Mouse (Mus musculus) 3134 (cell line): Measurements from ENCODE around the gene Ngrn.

Experiments used
- DNase-seq: peaks from one replicate; pipeline ENCODE4 v3.0.0-alpha.2; 2011; ENCODE audit warnings: low spot score; ENCODE audit not compliant: insufficient read length; ENCODE audit errors: extremely low read depth

Gene Ngrn

DNA sequence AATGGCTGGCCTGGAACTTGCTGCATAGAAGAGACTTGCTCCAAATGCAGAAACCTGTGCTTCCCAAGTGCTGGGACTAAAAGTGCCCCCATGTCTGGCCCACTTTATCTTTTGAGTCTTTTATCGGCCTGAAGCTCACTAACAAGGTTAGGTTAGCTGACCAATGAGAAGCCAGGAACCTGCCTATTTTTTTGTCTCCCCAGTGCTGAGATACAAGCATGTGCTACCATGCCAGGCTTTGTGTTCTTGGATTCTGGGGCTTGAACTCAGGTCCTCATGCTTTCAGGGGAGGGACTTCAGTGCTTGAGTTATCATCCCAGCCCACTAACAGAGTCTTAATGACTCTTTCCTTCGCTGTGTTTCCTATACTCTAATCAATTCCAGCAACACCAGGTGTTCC, 3.3 kb upstream of the Ngrn start:
- no peak for DNase-seq

DNA sequence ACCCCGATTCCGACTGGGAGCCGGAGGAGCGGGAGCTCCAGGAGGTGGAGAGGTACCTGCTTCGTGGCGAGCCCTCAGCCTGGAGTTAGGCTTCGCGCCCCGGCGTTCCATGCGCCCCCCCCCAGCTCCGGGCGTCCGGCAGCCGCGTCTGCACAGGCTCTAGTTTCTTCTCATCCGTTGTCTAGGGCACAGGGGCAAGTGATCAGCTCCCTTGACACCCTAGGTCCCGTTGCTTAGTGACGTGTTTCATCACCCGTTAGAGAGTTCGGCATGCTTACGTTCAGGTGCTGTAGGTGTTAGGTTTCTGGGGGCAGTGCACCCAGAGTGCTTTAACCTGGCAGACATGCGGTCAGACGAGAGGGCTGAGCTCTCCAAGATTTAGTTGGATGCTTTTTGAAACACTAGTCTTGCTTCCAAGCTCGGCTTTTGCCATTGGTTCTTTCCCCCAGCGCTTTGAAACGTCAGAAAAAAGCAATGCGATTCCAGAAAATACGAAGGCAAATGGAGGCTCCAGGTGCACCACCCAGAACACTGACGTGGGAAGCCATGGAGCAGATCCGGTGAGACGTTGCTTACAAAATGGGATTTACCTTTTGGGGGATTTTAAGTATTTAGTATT, 466 bp downstream of the Ngrn start:
- DNase-seq: no peak

DNA sequence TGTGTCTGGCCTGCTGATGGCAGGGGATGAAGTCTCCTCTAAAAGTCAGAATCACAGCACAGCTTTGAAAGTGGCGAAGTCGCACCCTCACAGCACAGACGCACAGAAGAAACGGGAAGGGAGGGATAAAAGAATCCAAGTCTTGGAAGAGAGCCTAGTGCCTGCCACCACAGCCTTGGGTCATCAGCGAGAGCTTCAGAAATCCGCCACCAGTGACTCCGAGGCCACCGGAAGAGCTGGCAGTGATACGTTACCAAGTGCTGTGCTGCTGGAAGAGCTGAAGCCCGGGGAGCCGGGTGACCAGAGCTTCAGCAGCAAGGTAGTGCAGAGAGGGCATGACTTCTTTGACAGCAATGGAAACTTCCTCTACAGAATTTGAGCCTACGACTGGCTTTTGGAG, 3.6 kb downstream of the Ngrn start:
- no peak for DNase-seq

DNA sequence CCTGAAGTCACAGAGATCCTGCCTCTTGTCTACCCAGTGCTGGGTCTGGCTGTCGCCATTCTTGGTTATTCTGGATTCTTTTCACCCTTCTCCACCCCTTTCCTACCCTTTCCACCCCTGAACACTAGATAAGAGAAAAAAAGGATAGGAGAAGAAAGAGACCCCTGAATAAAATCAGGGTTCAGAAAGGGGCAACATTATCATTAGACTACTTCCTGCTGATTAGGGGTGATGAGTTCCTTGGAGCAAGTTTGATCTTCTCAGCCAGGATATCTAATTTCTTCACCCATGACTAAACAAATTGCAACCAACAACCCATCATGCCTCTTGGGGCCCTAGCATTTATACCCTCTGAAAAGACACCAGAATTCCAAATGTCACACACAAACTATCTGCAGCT, 6.7 kb downstream of the Ngrn start:
- DNase-seq: no peak

DNA sequence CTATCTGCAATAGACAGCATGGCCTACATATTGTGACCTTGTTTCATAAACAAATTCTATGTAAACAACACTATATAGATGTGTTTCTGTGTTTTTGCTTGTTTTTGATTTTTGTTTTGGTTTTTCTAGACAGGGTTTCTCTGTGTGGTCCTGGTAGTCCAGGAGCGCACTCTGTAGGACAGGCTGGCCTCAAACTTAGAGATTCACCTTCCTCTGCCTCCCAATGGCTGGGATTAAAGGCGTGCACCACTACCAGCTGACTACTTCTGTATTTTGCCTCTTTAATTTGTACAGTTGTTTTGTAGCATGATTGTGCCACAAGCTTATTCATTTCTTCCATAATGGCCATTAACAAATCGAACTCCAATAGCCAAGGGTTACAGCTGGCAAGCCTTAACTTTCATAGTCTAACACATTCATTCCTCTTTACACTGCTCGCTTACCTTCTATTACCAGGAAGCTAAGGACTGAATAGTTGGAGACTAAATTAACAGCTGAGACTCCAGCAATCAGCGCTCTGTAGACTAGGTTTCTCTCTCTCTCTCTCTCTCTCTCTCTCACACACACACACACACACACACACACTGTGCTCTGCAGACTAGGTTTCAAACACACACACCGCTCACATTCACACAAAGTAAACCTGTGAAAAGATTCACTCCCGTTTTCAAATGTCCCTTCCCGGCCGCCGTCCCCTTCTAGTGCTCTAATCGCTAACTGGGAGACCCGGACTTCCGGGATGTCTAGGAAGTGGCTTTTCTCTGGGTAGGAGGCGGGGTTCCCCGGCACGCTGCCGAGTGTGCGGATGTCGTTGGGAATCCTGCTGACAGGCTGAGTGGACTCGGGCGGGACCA, 8.1 kb downstream of the Ngrn start, which contains the start of gene Vps33b:
TSS of gene Vps33b (plus strand) at position 753 of the 854 bp plus-strand sequence.
- DNase-seq: peak; percentile 87

DNA sequence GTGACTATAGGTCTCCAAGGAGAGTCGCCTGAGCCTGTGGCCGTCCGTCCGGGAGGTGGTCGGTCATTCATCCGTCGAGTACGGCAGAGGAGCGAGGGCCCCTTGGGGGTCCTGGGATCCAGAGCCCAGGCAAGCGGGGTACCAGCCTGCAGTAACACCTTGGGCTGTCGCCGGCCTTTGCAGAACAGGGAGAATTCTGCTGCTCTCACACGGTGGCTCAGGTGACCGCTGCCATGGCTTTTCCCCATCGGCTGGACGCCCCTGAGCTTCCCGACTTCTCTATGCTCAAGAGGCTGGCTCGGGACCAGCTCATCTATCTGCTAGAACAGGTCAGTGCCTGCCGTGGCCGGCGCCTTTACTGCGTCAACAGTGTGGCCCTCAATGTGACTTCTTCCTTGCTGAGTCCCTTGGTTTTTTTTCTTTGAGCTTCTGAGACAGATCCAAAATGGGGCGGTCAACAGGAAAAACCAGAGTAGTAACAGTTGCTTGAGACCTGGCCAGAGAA, 8.8 kb downstream of the Ngrn start:
- DNase-seq: no peak

DNA sequence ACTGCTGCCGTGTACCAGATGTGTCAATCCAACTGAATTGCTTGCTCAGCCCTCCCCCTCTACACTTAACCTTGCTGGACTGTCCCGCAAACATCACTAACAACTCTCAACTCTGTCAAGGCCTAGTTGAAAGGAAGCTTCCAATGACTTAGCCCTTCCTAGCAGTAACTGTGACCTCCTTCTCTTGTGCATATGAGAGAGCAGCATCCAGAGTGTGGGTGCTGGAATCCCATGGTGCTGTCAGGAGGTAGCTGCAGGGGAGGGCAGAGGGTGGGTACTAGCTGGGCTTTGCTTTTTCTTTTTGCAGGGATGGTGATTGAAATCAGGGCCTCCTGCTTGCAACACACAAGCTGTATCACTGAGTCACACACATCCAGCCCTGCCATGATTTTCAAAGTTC, 12.4 kb downstream of the Ngrn start:
- DNase-seq: no peak

DNA sequence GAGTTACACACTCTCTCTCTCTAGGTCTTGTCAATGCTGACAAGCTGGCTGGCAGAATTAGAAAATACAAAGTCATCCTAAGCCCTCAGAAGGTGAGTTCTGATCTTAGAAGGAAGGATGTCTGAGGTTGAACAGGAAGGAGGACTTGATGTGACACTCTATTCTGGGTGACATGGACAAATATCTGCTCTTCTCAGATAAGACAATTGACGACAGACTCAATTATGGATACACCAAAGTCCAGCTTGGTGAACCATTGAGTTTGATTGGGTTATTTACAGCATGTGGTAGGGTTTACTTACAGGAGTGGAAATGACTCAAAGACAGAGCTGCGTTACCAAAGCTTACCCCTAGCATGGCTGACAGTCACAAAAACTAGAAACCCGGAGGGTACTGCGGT, 15.4 kb downstream of the Ngrn start:
- no peak for DNase-seq

DNA sequence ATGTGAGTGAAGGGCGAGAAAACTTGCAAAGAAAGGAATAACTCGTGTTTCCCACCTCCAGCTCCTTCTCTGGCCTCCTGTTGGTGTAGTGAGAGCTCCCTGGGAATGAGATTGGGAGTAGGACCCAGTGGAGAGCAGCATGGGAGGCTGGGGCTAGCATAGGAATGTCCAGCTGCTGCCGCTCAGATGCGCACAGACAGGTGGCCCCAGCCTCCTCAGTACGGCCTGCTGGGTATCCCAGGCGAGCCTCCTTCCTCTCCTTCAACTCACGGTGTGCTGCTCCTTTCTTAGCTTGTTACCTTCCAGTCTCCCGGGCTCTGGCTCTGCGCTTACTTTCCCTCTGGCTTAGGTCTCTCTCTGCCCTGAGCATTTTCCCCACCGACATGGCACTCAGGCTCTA, 19.0 kb downstream of the Ngrn start:
- no peak for DNase-seq

DNA sequence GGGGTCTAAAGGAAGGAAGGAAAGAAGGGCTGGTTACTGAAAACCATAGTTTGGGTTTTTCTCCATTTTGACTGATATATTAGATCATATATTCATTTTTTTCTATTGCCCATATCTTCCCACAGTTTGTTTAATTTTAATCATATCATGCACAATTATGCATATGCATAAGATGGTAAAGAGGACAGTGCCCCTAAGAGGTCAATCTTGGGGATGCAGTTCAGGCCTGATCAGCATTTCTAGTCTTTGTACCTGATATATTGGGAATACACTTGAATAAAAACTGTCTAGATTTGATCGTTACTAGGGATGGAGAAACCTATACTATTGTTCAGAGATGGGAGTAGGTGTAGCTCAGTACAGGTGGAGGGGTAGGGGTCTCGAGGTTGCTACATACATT, 20.0 kb downstream of the Ngrn start:
- no peak for DNase-seq

DNA sequence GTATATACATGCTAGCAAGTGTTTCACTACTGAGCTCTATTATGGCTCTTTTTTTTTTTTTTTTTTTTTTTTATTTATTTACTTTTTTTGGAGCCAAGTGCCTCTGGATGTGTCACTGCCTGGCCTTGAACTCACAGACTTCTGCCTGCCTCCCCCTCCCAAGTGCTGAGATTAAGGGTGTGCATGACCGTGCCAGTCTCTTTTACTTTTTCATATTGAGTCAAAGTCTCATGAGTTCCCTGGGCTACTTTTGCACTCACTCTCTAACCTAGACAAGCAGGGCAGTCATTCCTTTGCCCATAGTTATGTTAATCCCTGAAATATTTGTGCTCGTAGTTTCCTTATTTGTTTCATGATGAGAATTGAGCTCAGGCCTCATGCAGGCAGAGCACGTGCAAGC, 20.6 kb downstream of the Ngrn start:
- DNase-seq: no peak

DNA sequence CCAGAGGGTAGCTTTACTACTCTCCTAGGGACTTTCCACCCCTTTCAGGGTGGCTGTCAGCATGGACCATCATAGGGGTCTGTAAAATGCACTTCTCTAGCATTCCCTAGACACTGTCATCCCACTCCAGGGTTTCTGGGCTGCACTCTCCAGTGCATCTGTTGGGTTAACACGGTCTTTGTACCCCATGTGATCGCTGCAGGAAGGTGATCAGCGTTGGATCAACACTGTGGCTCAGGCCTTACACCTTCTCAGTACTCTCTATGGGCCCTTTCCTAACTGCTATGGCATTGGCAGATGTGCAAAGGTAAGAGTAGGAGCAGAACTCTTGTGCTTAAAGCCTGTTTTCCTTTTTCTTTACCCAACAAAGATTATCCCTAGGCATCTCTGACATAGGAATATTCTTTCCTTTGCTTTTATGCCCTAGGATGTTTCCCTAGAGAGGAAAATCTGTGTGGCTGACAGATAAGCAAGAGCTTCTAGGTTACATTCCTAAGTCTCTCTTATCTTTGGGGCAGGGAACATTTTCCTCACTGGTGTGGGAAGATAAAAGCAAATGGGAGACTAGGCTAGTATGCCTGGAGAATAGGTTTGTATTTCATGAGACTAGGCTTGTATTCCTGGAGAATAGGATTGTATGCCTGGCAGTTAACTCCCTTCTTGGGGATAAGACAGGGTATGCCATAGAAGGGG, 22.4 kb downstream of the Ngrn start:
- DNase-seq: no peak

DNA sequence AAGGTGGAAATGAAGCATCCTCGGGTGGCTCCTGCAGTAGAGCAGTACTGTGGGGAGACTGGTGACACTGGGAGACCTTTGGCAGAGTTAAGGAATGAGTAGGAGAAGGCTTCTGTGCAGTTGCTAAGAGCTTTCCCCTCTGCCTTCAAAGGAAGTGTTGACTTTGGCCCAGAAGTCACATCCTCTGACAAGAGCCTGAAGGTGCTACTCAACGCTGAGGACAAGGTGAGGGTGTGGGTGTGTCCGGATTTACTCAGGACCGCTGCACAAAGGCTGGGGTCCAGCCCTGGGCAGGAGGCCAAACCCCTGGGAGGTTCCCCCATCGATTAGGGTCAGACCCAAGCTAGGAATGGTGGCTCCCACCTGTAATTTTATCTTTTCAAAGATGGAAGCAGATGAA, 23.4 kb downstream of the Ngrn start:
- no peak for DNase-seq

DNA sequence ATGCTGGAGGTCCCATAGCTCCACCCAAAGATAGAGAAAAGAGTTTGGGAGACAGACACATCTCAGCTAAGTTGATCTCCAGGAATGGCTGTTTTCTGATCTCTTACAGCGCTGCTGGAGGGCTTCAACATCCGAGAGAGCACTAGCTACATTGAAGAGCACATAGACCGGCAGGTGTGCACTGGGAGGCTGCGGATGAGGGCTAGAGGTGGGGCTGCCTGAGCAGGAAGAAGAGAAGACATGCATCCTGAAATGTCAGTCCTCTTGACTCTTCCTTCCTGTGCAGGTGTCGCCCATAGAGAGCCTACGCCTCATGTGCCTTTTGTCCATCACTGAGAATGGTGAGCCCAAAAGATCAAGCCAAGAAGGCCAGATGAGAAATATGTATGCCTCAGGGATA, 24.7 kb downstream of the Ngrn start:
- DNase-seq: no peak

DNA sequence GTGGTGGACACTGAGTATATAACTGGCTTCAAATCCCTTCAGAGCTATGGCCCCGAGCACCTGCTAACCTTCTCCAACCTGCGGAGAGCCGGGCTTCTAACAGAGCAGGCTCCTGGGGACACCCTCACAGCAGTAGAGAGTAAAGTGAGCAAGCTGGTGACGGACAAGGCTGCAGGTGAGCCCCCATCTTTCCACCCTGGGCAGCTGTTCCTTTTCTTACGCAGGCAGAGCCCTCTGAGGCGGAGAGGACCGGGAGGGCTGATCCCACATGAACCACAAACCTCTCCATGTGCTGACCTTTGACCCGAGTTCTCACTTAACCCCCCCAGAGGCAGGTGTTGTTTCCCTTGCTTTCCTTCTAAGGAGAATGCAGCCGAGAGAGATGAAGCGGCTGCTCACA, 26.7 kb downstream of the Ngrn start:
- DNase-seq: no peak

DNA sequence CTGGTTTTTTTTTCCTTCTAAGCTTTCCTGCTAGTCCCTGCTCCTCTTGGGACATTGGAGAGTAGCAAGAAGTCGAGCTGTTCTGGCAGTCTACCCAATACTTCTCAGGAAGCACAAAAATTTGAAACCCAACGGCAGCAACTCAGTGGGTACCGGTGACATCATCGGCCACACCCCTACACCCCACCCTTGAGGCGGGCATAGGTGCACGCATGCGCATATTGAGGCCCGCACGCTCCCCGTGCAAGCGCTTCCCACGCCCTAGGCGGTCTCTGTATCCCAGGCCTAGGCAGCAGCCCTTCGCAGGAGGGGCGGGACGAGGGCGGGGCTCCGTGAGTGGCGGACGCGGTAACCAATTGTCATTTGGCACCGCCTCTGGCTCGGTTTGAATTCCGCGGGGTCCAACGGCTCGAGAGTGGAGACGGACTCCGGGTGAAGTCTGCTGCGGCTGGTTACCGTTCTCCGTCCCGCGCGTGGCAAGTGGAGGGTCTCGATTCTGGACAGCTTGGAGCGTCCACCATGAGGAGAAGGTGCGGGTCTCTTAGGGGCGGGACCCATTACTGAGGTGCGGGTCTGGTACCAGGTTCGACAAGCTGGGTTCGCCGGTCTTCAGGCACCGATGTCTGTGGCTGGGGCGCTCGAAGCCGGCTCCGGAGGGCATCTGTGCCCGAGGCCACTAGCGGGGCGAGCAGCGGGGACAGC, 33.2 kb downstream of the Ngrn start, which contains the start of gene Prc1:
TSS of gene Prc1 (plus strand) at position 389 of the 702 bp plus-strand sequence.
- peak; percentile 99 for DNase-seq

DNA sequence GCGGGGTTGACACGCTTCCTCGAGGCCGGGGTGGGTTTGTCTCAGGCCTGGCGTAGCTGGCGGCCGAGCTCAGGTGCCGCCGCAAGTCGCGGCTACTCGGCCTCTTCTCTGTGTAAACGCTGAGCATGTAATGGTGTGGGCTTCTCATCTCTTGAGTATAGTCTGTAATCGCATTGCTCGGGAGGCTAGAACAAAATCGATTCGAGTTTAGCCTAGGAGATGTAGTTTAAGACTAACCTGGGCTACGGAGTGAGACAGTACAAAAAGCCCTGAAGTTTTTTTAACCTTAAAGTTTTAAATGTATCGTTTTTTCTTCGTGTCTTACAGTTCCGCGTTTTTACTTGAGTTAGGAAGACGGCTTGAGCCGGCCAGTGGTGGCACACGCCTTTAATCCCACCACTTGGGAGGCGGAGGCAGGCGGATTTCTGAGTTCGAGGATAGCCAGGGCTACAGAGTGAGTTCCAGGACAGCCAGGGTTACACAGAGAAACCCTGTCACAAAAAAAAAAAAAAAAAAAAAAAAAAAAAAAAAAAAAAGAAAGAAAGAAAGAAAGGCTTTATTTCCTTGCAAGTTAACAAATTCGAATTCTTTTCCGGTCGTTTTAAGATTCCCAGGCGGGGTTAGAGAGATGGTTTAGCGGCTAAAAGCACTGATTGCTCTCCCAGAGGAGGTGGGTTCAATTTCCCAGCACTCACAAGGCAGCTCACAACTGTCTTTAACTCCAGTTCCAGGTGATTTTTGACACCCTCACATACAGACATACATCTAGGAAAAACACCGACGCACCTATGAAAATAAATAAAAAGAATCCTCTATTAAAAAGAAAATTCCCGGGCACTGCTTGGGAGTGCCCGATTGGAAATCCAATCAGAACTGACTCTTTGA, 34.0 kb downstream of the Ngrn start:
- DNase-seq: no peak

DNA sequence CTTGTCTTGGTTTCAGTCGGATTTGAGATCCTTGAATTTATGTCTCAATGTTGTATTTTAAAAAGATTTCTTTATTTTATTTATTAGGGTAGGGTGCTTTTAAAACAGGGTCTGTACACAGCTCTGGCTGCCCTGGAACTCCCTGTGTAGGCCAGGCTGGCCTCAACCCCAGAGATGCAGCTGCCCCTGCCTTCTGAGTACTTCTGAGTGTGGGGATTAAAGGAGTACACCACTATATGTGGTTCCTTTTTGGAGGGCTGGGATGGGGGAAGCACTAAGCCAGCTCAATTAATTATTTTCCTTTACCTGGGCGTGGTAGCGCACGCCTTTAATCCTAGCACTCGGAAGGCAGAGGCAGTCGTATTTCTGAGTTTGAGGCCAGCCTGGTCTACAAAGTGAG, 35.4 kb downstream of the Ngrn start:
- DNase-seq: no peak

DNA sequence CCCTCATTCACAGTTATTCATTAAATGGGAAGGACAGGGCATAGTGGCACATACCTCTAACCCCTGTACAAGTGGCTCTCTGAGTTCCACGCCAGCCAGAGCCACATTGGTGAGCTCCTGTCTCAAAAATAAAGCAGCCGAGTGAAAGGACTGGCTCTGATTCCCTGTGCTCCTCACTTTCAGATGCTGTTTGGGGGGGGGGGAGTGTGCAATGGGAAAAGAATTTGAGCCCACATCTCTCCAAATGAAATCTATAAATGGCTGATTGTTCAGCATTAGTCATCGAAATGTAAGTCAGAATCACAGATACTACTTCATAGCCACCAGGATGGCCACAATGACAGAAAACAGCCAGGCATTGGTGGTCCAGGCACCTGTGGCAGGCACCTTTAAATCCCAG, 36.0 kb downstream of the Ngrn start:
- DNase-seq: peak; percentile 44

DNA sequence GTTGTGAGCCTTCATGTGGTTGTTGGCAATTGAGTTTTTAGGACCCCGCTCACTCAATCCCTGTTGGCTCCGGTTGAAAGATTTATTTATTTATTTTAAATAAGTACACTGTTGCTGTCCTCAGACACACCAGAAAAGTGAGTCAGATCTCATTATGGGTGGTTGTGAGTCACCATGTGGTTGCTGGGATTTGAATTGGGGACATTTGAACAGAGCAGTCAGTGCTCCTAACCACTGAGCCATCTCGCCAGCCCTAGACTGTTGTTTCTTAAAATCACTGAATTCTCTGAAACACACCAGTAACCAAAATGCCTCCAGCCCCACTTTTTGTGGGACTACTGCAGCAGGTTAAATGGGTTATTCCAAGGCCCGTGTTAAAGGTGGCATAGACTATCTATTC, 37.7 kb downstream of the Ngrn start:
- DNase-seq: peak; percentile 70
